Mouse (Mus musculus) limb, embryonic 13.5 days (tissue): ENCODE results near the gene Atxn7. TPM values are rescaled to one million over a fixed set of nuclear protein-coding genes. Genes with fewer than 3 reads are reported as not detected.

ENCODE experiments used
- ATAC-seq: fragments of 200-750 bp; cut with Nextera tagmentation; 2 replicates; pipeline ENCODE4 v1.8.0; 2017; ENCODE audit warnings: low read depth, moderate number of reproducible peaks, moderate TSS enrichment; ENCODE audit not compliant: low FRiP score
- H3K27ac ChIP-seq: fragments of 300-500 bp; sonication (generic); 2 replicates; pipeline ENCODE4 v1.5.1; 2015; ENCODE audit warnings: inconsistent platforms, mild to moderate bottlenecking, moderate library complexity
- H3K27me3 ChIP-seq: fragments of 300-500 bp; sonication (generic); 2 replicates; pipeline ENCODE4 v1.6.1; 2015; ENCODE audit warnings: mild to moderate bottlenecking, inconsistent platforms
- H3K36me3 ChIP-seq: fragments of 300-500 bp; sonication (generic); 2 replicates; pipeline ENCODE4 v1.6.1; 2015; ENCODE audit warnings: inconsistent platforms, mild to moderate bottlenecking, moderate library complexity
- H3K4me1 ChIP-seq: fragments of 300-500 bp; sonication (generic); 2 replicates; pipeline ENCODE4 v1.6.1; 2015; ENCODE audit warnings: inconsistent platforms
- H3K4me2 ChIP-seq: fragments of 300-500 bp; sonication (generic); replicated peaks from 2 replicates; pipeline ENCODE4 v1.6.1; 2015; ENCODE audit warnings: inconsistent platforms, mild to moderate bottlenecking, moderate library complexity
- H3K4me3 ChIP-seq: fragments of 300-500 bp; sonication (generic); 2 replicates; pipeline ENCODE4 v1.5.1; 2015; ENCODE audit warnings: moderate library complexity, mild to moderate bottlenecking, inconsistent platforms
- H3K9ac ChIP-seq: fragments of 300-500 bp; sonication (generic); 2 replicates; pipeline ENCODE4 v1.6.1; 2015; ENCODE audit warnings: mild to moderate bottlenecking, inconsistent platforms
- H3K9me3 ChIP-seq: fragments of 300-500 bp; sonication (generic); 2 replicates; pipeline ENCODE4 v1.6.1; 2016; ENCODE audit warnings: inconsistent platforms
- WGBS: fragments of 180-500 bp; shearing (Covaris S2); methylation state at CpG from one replicate; pipeline ENCODE4 v1.1.7; 2015; 5-methylcytosine and 5-hydroxymethylcytosine counted together
- polyA plus RNA-seq: library from polyadenylated mRNA; unstranded; fragments of >200 nt; fragmentation: Nextera tagmentation; extraction: Ambion mirVana; gene quantifications from 2 replicates; pipeline ENCODE4 v1.2.1, GENCODE M21; 2015

Gene Atxn7
- polyA plus RNA-seq, 1 experiment from 2014 or later, result 4.4 TPM

- H3K9me3 ChIP-seq, result no peaks in the 10 kb centered on the region
- H3K4me3 ChIP-seq, result no peak overlapping the region
- H3K27ac ChIP-seq, result no peak overlapping the region
- H3K4me1 ChIP-seq, result no peaks in the 10 kb centered on the region
- H3K9ac ChIP-seq, result no peak overlapping the region
- peaks cover 2% of the 10 kb centered on the region; the same call in 1 of the 2 replicates for H3K36me3 ChIP-seq
- no peak overlapping the region for H3K4me2 ChIP-seq
- no peak for ATAC-seq
- WGBS, result 68% methylated on average over 9 of the region's 9 CpGs
- no peaks in the 10 kb centered on the region for H3K27me3 ChIP-seq
These were observed 34.2 kb downstream of the Atxn7 start for GRCm38 (mm10) chr14:13995206-13996097.

- WGBS, result 96% methylated on average over 7 of the region's 7 CpGs
- Histone ChIP-seq H3K27me3 (no peaks in the 10 kb centered on the region), H3K36me3 (peaks cover 3% of the 10 kb centered on the region), H3K4me2 (no peak overlapping the region), H3K4me3 (no peak overlapping the region), H3K4me1 (no peaks in the 10 kb centered on the region), H3K27ac (no peak overlapping the region), H3K9me3 (no peaks in the 10 kb centered on the region), H3K9ac (no peak overlapping the region)
- ATAC-seq, result no peak
These were observed 41.5 kb downstream of the Atxn7 start for GRCm38 (mm10) chr14:14002771-14003170.

- Histone ChIP-seq H3K27me3 (no peaks in the 10 kb centered on the region), H3K9ac (no peak overlapping the region), H3K4me1 (peaks cover 20% of the 10 kb centered on the region), H3K4me2 (no peak overlapping the region), H3K36me3 (no peaks in the 10 kb centered on the region), H3K4me3 (no peak overlapping the region), H3K27ac (no peak overlapping the region), H3K9me3 (no peaks in the 10 kb centered on the region)
- 78% methylated on average over 6 of the region's 6 CpGs for WGBS
- no peak for ATAC-seq
These were observed 48.5 kb downstream of the Atxn7 start for GRCm38 (mm10) chr14:14009712-14010111.

- no peaks in the 10 kb centered on the region for H3K27me3 ChIP-seq
- H3K9me3 ChIP-seq, result no peaks in the 10 kb centered on the region
- H3K4me1 ChIP-seq, result peaks cover 26% of the 10 kb centered on the region
- peak overlapping the region; percentile 86 for H3K4me3 ChIP-seq
- peak overlapping the region; percentile 98 for H3K9ac ChIP-seq
- peak overlapping the region; percentile 87 for H3K4me2 ChIP-seq
- H3K36me3 ChIP-seq, result peaks cover 10% of the 10 kb centered on the region
- WGBS, result under 1% methylated on average over 111 of the region's 116 CpGs
- peak; percentile 91 for ATAC-seq
- H3K27ac ChIP-seq, result peak overlapping the region; percentile 100
These were observed 51.4 kb downstream of the Atxn7 start for GRCm38 (mm10) chr14:14012383-14013251.

GRCm38 (mm10) chr14:14013252-14013711 lies 52.0 kb downstream of the Atxn7 start:
- Histone ChIP-seq H3K9ac (peak overlapping the region; percentile 98), H3K27ac (peak overlapping the region; percentile 100), H3K4me2 (peak overlapping the region; percentile 87), H3K4me1 (peaks cover 26% of the 10 kb centered on the region), H3K36me3 (peaks cover 10% of the 10 kb centered on the region), H3K9me3 (no peaks in the 10 kb centered on the region), H3K27me3 (no peaks in the 10 kb centered on the region), H3K4me3 (peak overlapping the region; percentile 86)
- peak; percentile 70 for ATAC-seq
- 2% methylated on average over 22 of the region's 27 CpGs for WGBS

GRCm38 (mm10) chr14:14014636-14015375 lies 53.6 kb downstream of the Atxn7 start:
- no peak overlapping the region for H3K27ac ChIP-seq
- H3K9me3 ChIP-seq, result no peaks in the 10 kb centered on the region
- ATAC-seq, result no peak
- WGBS, result 75% methylated on average over 6 of the region's 6 CpGs
- peaks cover 26% of the 10 kb centered on the region for H3K4me1 ChIP-seq
- no peaks in the 10 kb centered on the region for H3K27me3 ChIP-seq
- no peak overlapping the region for H3K9ac ChIP-seq
- no peak overlapping the region for H3K4me2 ChIP-seq
- H3K36me3 ChIP-seq, result peaks cover 16% of the 10 kb centered on the region
- H3K4me3 ChIP-seq, result no peak overlapping the region

- Histone ChIP-seq H3K27ac (no peak overlapping the region), H3K36me3 (peaks cover 34% of the 10 kb centered on the region), H3K4me3 (no peak overlapping the region), H3K9ac (no peak overlapping the region), H3K9me3 (no peaks in the 10 kb centered on the region), H3K27me3 (no peaks in the 10 kb centered on the region), H3K4me1 (peaks cover 9% of the 10 kb centered on the region; the same call in 1 of the 2 replicates), H3K4me2 (no peak overlapping the region)
- ATAC-seq, result no peak
- WGBS, result 84% methylated on average over 6 of the region's 6 CpGs
These were observed 58.1 kb downstream of the Atxn7 start for GRCm38 (mm10) chr14:14019155-14019894.

- Histone ChIP-seq H3K27ac (no peak overlapping the region), H3K4me3 (no peak overlapping the region), H3K27me3 (no peaks in the 10 kb centered on the region), H3K4me1 (no peaks in the 10 kb centered on the region), H3K4me2 (no peak overlapping the region), H3K36me3 (peaks cover 28% of the 10 kb centered on the region), H3K9me3 (no peaks in the 10 kb centered on the region), H3K9ac (no peak overlapping the region)
- 92% methylated on average over 6 of the region's 6 CpGs for WGBS
- ATAC-seq, result no peak
These were observed 60.0 kb downstream of the Atxn7 start for GRCm38 (mm10) chr14:14021244-14021643.

- Histone ChIP-seq H3K4me3 (no peak overlapping the region), H3K4me2 (no peak overlapping the region), H3K9me3 (no peaks in the 10 kb centered on the region), H3K9ac (no peak overlapping the region), H3K27me3 (no peaks in the 10 kb centered on the region), H3K27ac (no peak overlapping the region), H3K36me3 (peaks cover 25% of the 10 kb centered on the region), H3K4me1 (no peaks in the 10 kb centered on the region)
- no peak for ATAC-seq
- WGBS, result 92% methylated on average over 8 of the region's 8 CpGs
These were observed 64.6 kb downstream of the Atxn7 start for GRCm38 (mm10) chr14:14025870-14026269.

- Histone ChIP-seq H3K9ac (no peak overlapping the region), H3K36me3 (peaks cover 21% of the 10 kb centered on the region), H3K27ac (no peak overlapping the region), H3K4me1 (no peaks in the 10 kb centered on the region), H3K27me3 (no peaks in the 10 kb centered on the region), H3K4me3 (no peak overlapping the region), H3K9me3 (no peaks in the 10 kb centered on the region), H3K4me2 (no peak overlapping the region)
- WGBS, result 93% methylated on average over 2 of the region's 2 CpGs
- ATAC-seq, result no peak
These were observed 69.4 kb downstream of the Atxn7 start for GRCm38 (mm10) chr14:14030621-14031020.

- Histone ChIP-seq H3K36me3 (peaks cover 20% of the 10 kb centered on the region), H3K9me3 (no peaks in the 10 kb centered on the region), H3K27me3 (no peaks in the 10 kb centered on the region), H3K4me3 (no peak overlapping the region), H3K4me1 (no peaks in the 10 kb centered on the region), H3K4me2 (no peak overlapping the region), H3K27ac (no peak overlapping the region), H3K9ac (no peak overlapping the region)
- ATAC-seq, result no peak
- 70% methylated on average over 1 of the region's 1 CpGs for WGBS
These were observed 71.6 kb downstream of the Atxn7 start for GRCm38 (mm10) chr14:14032842-14033241.
